Mouse (Mus musculus): ENCODE measurements around the gene Cox14.

GRCm38 (mm10) chr15:99704041-99704681 is 21.3 kb upstream of the Cox14 start:
- TF ChIP-seq POLR2A (IDR thresholded peaks at IDR 0.05; ENCODE audit: extremely low read depth, insufficient read depth, low read length) (no peak; the same call in 1 of the 2 replicates), CTCF (IDR thresholded peaks at IDR 0.05; ENCODE audit: extremely low read depth, insufficient read depth, low read length) (no peak)

Data from cortical plate, adult 2 months (tissue).